Mouse (Mus musculus) CD4-positive, CD25-positive, alpha-beta regulatory T cell, adult 4 months (primary cell): ENCODE data around the gene Mplkip. TPM values are rescaled to one million over a fixed set of nuclear protein-coding genes. Genes with fewer than 3 reads are reported as not detected.

Experiments used
- ATAC-seq: one replicate; pipeline ENCODE4 v1.8.0; 2017
- polyA plus RNA-seq, 2 experiments: library from polyadenylated mRNA; unstranded; fragments of 100-300 nt; shearing (Covaris generic); gene quantifications; one replicate each; pipeline ENCODE4 v1.2.1; 2017

Gene Mplkip
- 10 to 100 TPM; 11.5 to 20.3 TPM for polyA plus RNA-seq

DNA sequence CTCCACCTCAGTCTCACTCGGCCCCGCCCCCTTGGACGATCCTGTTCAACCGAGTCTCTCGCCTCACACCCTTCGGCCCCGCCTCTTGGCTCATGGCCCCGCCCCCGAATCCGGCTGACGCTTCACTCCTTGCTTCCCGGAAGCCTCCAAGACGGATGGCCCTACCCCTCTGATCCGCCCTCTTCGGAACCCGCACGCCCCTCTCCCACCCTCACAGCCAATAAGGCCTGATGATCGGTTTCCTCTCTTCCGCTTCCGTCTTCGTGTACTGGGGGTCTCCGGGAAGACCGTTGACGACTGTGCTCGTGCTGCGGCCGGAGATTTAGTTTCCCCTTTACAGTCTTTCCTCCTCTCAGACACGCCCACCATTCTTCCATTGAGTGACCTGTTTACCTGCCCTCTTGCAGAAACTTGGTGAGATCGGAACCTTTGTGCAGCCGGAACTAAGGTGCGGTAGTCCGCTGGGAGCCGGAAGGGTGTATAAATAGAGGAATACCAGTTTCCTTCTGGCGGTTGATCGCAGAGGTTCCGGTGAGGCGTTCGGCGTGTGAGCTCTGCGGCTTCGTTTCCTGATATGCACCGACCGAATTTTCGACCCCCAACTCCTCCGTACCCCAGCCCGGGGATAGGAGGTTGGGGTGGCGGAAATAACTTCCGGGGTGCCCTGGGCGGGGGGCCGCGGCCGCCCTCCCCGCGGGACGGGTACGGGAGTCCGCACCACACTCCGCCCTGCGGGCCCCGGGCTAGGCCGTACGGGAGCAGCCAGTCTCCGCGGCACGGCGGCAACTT is at the start of gene Mplkip, which contains the start of gene Sugct:
TSS of gene Mplkip (plus strand) at position 282 of the 789 bp plus-strand sequence.
TSS of gene Sugct (minus strand) at position 643 of the 789 bp plus-strand sequence.
- peak; percentile 90 for ATAC-seq

DNA sequence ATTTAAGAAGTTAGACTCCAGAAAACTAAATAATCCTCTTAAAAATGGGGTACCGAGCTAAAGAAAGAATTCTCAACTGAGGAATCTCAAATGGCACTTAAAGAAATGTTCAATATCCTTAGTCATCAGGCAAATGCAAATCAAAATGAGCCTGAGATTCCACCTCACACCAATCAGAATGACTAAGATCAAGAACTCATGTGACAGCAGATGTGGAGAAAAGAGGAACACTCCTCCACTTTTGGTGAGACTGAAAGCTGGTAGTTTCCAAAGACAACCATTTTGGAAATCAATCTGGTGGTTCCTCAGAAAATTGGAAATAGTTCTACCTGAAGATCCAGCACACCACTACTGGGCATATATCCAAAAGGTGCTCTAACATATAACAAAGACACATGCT is 27.6 kb upstream of the Mplkip start:
- ATAC-seq, result no peak

DNA sequence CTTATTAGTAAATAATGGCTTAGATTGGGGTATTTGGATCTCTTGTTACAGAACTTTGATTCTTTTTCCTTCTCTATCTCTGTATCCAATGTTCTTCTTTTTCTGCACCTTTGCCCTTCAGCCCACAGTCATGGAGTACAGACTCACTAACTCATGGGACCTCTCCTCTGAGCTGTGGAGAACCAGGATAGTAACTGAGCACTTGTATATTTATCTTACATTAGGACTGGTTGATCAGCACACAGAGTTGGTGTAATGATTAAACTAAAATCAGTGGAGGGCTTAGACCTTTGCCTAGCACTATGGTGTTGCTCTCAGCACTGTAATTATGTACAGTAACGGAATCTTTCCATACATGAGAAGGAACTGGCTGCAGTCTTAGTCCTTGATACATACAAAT is 23.9 kb upstream of the Mplkip start:
- no peak for ATAC-seq

DNA sequence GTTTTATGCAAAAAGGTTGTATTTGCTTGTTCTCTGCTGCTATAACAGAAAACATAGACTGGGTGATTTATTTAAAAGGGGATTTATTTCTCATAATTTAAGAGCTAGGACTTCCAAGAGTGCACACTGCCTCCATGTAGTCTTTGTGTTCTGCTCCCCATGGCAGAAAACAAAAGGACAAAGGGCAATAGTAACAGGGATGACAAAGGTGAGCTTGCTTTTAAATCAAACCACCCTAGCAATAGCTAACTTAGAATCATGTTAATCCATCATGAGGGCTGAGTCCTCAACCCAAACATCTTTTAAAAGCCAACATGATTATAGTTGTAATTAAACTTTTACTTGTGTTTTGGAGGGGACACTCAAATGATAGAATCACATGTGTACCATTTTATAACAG is 5.5 kb upstream of the Mplkip start:
- ATAC-seq, result no peak

DNA sequence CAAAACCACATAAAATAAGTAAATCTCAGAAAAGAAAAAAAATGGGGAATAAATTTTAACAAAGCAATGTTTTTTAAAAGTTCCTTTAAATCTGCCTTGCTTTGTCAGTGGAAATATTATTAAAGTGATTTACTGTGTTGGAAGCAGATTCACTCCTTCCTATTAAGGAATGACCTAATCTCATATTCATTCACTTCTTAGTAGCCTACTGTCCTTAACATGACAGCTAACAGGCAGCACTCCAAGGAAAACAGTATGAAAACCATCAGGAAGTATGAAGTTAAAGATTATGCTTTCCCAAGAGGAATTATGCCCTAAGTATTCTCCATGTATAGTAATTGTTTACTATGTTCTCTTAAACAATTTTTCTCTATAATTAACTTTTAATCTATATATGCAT is 4.3 kb upstream of the Mplkip start:
- no peak for ATAC-seq

DNA sequence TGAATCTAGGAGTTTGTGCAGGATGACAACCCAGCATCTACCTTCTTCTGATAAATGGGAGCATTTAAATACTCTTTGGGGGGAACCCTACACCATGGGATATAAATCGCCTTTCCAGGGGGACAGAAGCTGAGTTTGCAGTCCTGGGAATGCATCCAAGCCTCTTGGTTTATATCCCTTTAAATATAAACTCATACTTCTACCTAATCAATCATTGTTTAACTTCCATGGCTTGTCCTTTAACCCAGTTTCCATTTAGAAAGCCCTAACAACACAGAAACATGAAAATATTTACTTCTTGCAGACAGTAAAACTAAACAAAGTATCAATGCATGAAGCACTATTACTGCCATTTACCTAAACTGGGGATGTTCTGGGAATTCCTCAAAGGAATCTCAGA is 3.6 kb upstream of the Mplkip start:
- no peak for ATAC-seq

DNA sequence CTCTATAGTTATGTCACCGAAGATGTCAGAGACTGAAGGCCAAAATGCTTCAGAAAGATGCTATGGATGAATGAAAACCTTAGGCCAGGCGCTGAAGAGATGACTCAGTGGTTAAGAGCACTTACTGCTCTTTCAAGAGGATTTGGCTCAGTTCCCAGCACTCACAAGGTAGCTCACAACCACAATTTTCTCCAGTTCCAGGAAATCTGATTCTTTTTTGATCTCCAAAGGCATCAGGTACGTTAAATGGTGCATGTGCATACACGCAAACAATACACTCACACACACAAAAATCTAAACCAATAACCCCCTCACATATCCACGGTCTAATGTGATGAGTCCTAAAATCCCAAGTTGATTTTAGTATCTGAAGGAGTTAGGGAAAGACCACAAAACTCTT is 1.2 kb upstream of the Mplkip start:
- no peak for ATAC-seq

DNA sequence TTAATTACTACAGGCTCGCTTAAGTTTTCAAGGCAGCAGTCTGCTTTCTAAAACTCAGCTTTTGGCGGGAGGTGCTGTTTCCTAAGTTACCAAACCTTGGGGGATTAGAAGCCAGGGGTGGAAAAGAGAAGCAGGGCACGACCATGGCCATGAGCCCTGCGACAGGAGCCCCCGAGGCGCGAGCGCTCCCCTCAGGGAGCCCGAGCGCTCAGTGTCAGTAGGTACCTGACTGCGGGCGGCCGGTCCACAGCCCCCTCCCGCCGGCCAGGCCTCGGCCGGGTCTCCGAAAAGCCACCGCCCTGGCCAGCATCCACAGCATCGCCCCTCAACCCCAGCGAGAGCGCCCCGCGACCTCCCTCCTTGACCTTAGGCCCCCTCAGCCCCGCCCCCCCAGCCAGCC is 578 bp upstream of the Mplkip start:
- ATAC-seq, result peak; percentile 3

DNA sequence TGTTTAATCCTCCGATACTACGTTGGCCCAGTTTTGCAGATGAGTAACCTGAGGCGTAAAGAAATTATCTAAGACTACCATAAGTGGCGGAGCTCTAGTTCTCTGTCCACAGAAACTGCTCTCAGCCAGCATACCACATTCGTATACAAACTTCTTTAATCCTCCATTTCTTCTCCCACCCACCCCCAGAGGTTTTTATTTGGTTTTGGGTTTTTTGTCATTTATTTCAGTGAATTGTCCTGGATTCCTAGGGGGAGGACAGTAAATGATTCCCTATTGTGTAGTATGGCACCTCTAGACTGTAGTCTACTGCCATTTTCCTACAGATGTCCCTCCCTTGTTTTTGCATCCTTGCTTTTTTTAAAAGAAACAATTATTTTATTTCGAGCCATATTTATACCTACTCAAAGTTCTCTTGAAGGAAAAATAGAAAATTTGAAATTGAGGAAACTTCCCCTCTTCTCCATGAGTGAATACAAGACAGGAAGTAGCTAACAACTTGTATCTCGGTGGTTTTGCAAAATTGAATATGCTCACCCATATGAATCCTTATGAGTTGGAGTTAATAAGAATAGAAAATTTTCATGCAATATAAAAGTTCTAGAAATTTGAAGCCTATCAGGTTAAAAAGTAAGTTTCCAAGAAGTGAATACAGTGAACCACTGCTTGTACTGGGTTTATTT is 1.0 kb downstream of the Mplkip start:
- ATAC-seq, result no peak

DNA sequence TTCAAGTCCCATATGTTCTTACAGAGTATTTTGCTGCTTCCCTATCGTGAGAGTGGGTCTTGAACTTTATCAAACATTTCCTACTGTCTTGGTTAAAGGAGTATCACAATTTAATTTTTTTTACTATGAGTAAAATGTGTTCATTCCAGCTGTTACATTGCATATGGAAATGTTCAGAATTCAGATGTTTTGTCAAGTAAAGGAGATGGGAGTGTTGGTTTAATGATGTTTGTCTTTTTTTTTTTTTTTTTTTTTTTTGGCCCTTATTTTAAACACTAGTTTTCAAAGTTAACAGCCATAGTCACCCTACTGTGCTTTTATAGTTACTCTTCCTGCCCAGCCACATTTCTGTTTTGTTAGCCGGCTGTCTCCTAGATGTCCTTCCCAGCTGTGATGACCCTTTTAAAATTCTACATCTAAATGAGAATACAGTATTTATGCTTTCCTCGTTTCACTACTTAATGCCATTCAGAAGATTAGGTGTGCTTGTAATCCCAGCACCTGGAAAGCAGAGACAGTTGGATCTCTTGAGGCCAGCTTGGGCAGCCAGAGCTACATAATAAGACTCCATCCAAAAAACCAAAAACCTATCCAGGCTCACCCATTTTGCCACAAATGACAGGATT is 5.2 kb downstream of the Mplkip start:
- ATAC-seq, result no peak

DNA sequence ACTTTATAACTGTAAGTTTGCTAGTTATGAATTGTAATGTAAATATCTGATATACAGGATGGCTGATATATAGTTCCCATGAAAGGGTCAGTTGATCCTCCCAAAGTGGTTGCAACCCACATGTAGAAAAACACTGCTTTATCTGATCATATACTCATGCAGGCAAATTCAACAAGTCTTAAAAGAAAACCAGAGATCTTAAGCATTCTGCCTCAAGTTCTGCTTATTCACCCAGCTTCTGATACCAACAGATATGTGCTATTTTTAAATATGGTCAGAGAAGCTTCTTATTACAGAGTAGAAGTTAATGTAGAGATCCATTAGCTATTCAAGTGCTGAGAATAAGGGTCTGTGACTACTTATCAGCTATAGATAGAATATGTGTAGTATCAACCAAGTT is 6.3 kb downstream of the Mplkip start:
- no peak for ATAC-seq

DNA sequence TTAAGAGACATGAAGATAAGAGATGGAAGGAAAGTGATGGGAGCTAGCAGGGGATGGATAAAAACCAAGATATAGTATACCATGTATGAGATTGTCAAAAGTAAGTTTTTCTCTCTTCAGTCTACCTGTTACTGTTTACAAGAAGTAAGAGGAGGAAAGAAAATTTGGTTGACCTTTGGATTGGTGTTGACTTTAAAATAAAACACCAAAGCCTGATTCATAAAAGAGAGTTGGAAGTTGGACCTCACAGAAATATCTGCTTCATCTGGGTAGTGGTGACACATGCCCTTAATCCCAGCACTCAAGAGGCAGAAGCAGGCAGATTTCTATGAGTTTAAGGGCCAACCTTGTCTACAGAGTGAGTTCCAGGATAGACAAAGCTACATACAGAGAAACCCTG is 7.3 kb downstream of the Mplkip start:
- ATAC-seq, result no peak

DNA sequence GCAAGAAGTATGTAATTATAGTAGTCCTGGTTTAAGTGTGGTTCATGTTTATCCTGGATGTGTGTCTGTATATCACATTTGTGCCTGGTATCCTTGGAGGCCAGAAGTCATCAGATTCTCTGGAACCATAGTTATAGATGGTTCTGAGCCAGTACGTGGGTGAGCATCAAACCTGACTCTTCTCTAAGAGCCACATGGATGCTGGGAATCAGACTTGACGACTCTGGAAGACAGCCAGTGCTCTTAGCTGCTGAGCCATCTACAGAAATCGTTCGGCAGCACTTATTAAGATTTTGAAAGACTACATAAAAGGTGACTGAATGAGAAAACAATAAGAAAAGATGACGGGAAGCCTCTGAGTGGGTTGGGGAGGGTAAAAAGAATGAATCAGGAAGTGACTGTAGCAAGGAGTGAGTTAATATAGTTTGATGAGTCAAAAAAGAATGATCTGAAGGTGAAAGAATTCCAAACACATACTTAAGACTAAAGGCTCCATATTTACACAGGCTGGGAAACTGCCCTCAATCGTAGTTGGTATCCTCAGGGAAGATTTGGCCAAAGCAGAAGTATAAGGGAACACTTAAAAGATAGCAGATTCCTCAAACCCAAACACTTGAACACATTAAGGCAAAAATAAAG is 10.3 kb downstream of the Mplkip start:
- ATAC-seq, result no peak

DNA sequence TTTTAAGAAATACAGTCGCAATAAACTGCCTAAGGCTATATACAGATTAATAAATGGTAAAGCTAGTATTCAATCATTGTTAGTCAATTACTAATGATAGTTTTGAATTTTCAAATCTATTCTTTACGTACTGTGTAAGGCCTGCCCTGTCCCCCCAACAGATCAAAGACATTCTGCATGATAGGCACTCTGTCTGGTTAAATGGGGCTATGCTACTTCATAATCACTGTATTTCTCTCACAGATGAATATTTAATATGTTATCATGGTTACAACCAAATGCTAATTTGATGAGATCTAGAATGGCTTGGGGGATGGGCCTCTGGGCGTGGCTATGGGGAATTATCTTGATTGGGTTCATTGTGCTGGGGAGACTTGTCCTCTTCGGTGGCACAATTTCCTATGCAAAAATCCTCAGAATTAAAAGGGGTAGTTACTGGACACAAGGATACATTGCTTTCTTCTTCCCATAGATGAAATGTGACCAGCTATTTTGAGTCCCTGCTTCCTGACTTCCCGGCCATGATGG is 13.9 kb downstream of the Mplkip start:
- no peak for ATAC-seq

DNA sequence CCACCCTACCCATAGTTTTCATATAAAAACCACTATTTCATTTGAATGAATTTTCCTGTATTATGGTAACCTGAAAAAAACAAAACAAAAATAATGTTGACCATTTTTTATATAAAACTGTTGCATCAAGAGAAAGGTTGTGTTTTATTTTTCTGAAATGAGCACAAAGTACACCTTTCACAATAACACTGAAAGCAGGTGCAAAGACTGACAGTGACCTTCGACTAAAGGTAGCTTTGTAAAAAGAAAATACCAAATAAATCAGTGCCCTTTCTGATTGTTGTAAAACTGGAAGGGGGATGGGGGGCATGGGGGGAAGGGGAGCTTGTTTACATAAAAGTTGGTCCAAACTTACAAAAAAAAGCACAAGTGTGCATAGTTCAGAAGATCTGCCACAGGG is 22.4 kb downstream of the Mplkip start:
- no peak for ATAC-seq

DNA sequence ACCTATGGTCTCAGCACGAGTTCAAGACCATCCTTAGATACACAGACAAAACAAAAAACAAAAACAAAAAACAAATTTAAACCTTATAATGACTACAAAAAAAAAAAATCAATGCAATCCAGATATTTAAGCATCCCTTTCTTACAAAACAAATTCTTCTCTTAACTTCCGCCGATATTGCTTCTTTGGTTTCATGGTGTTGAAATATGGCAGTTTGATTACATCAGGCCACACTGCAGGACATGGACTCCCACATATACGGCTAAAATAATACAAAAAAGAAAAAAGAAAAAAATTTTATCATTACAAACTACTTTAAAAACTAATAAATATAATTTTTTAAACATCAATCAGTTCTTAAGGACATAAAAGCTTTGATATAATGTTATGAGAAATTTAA is 32.9 kb downstream of the Mplkip start:
- no peak for ATAC-seq

DNA sequence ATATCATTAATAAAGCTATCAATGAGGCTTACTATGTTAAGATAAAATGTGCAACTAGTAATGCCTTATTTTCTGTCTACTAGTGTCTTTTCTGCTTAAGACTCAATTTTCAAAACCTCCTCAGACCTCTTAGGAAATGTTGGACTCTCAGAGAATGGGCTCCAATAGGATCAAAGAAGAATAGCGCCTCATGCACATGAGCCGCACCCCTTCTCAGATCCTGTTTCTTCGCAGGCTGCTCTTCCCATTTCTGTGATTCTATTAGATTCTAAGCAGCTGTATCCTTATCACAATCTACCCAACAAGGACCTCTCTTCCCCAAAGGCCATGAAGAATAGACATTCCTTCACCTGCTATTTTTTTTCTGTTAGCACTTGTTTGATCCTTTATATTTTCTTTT is 33.8 kb downstream of the Mplkip start:
- ATAC-seq, result no peak

Other genes with a start within 250 kb of the Mplkip start
- 1 to 10 TPM in 1 of 2 experiments, not detected in 1; 1.1 TPM for gene Sugct, start 361 bp downstream of the Mplkip start, polyA plus RNA-seq
- 10 to 100 TPM; 26.7 to 28.0 TPM for gene Cdk13, start 109.9 kb downstream of the Mplkip start, polyA plus RNA-seq
- 1 to 10 TPM; 3.8 to 5.1 TPM for gene Rala, start 249.0 kb downstream of the Mplkip start, polyA plus RNA-seq